Mouse (Mus musculus): Measurements from ENCODE around the gene Smg9.

DNA sequence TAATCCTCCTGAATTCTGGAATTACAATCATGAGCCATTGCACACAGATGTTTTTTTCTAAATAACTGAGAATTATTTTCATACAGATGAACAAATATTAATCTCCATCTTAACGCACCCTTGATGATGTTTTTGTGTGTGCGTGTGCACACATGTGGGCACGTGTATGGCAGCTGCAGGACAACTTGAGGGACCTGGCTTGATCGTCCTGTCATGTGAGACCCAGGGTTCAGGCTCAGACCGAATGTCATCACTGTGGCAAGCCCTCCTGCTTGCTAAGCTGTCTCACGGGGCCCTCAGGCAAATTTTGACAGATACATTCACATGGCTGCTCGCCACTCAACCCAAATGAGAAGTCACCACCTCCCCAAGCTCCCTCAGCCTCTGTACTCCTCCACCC, 8.9 kb upstream of the Smg9 start:
- no peak for TF ChIP-seq CTCF (IDR thresholded peaks at IDR 0.05; ENCODE audit: low read depth)
- no peak for TF ChIP-seq EP300 (IDR thresholded peaks at IDR 0.05; ENCODE audit: low read depth)
